In the genomic region with DNA sequence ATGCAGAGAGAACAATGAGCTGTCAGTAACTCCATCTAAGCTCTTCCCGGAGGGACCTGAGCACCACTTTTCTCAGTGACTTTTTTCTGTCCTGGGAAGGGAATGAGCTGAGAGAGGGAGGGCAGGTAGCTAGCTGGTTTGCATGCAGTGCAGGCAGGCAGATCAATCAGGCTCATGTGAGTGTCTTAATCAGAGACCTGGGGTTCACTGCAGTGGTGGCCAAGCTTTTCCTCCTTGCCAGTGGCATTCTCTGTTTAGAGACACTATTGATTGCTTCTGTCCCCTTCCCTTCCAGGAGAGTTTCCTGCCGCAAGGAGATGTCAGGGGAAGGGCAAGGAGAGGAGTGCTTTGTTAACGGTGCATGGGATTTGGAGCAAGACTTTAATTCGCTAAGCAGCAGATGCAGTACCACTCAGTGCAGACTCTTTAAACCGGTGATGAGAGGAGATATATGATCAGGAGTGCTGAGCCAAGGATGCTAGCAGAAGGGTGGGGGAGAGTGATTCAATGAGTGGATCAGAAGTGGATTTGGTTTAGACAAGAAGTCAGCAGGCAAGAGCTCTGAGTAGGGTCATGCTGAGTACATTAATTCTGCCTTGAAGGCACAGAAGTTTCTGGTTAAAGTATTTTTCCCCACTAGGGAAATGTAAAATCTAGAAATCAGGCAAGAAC, we compare ENCODE assay signal across 17 mouse cellular contexts.
DNase-seq lines count a peak whose midpoint lies in the region; ATAC-seq and TF ChIP-seq lines count a peak whose summit lies in the region.
"Had no signal": no experiment of that assay in that cellular context is flagged by ENCODE, and none has a peak within 500 bp of the region (broad histone marks: within the 10 kb centered on the region; RNA-seq: fewer than 3 reads in every experiment).

No protein-coding gene starts in this region.

- no peaks in the 10 kb centered on the region for H3K27me3 ChIP-seq in midbrain, embryonic 11.5 days (ENCODE audit: control insufficient read depth, insufficient read depth, low read length)
- H3K27me3 ChIP-seq in midbrain, embryonic 10.5 days (ENCODE audit: low read depth, poor library complexity, severe bottlenecking), result no peaks in the 10 kb centered on the region
- H3K27me3 ChIP-seq in forebrain, embryonic 14.5 days (replicated peaks; ENCODE audit: control insufficient read depth, insufficient read depth, low read length), result no peaks in the 10 kb centered on the region
- H3K27me3 ChIP-seq in limb, embryonic 14.5 days (ENCODE audit: control insufficient read depth, insufficient read depth, low read length), result no peaks in the 10 kb centered on the region
- no peaks in the 10 kb centered on the region for H3K27me3 ChIP-seq in intestine, postnatal 0 days (replicated peaks; ENCODE audit: control insufficient read depth, insufficient read depth, low read length)
- H3K27me3 ChIP-seq: liver, embryonic 12.5 days; neural tube, embryonic 13.5 days had no signal

- no peak overlapping the region for H3K4me3 ChIP-seq in midbrain, embryonic 11.5 days (ENCODE audit: low read depth, low read length)
- H3K4me3 ChIP-seq in midbrain, embryonic 10.5 days, result no peak overlapping the region
- H3K4me3 ChIP-seq in forebrain, embryonic 14.5 days (ENCODE audit: low read depth, low read length), result no peak overlapping the region
- H3K4me3 ChIP-seq in limb, embryonic 14.5 days (replicated peaks; ENCODE audit: low read length), result no peak overlapping the region
- H3K4me3 ChIP-seq in intestine, postnatal 0 days (ENCODE audit: low read depth, low read length), result no peak overlapping the region
- H3K4me3 ChIP-seq: liver, embryonic 12.5 days; neural tube, embryonic 13.5 days had no signal

- peak; percentile 66; the same call in 1 of the 2 replicates for ATAC-seq in midbrain, embryonic 11.5 days (ENCODE audit: low FRiP score)
- ATAC-seq in forebrain, embryonic 14.5 days, result peak; percentile 42; the same call in 1 of the 2 replicates
- peak; percentile 38; the same call in 1 of the 2 replicates for ATAC-seq in limb, embryonic 14.5 days (ENCODE audit: low FRiP score, low read depth)
- ATAC-seq in intestine, postnatal 0 days, result no peak
- ATAC-seq in megakaryocyte, adult 5-6 weeks (ENCODE audit: poor library complexity, severe bottlenecking), result no peak
- ATAC-seq: intestine, embryonic 16.5 days; liver, embryonic 12.5 days; lung, postnatal 0 days had no signal

- no peak for TF ChIP-seq CTCF in intestine, postnatal 0 days (IDR thresholded peaks at IDR 0.05; ENCODE audit: low read depth)

- DNase-seq in midbrain, embryonic 11.5 days (ENCODE audit: low spot score, missing footprints), result peak; percentile 87
- DNase-seq in midbrain, embryonic 10.5 days (ENCODE audit: low spot score), result no peak
- DNase-seq in forebrain, embryonic 14.5 days (ENCODE audit: low spot score), result peak; percentile 16
- peak; percentile 11 for DNase-seq in limb, embryonic 14.5 days (ENCODE audit: low spot score)
- peak; percentile 10 for DNase-seq in retina, postnatal 1 day
- DNase-seq in lung, postnatal 36 days, result no peak
- DNase-seq: adrenal gland, adult 2 months; cerebellum, adult 2 months; gastrocnemius, postnatal 10 days; kidney, postnatal 25 days; thymus, adult 2 months had no signal

- no peak overlapping the region for H3K9ac ChIP-seq in midbrain, embryonic 11.5 days (ENCODE audit: low read length)
- H3K9ac ChIP-seq in forebrain, embryonic 14.5 days (ENCODE audit: low read length), result no peak overlapping the region
- H3K9ac ChIP-seq in limb, embryonic 14.5 days (ENCODE audit: low read depth, low read length, severe bottlenecking), result no peak overlapping the region
- no peak overlapping the region for H3K9ac ChIP-seq in intestine, postnatal 0 days (ENCODE audit: low read depth, low read length)
- H3K9ac ChIP-seq: liver, embryonic 12.5 days; neural tube, embryonic 13.5 days had no signal

- H3K4me2 ChIP-seq in midbrain, embryonic 11.5 days, result no peak overlapping the region
- H3K4me2 ChIP-seq in forebrain, embryonic 14.5 days (ENCODE audit: low read length), result no peak overlapping the region
- H3K4me2 ChIP-seq in limb, embryonic 14.5 days (replicated peaks; ENCODE audit: low read depth, low read length, severe bottlenecking), result no peak overlapping the region
- no peak overlapping the region for H3K4me2 ChIP-seq in intestine, postnatal 0 days (replicated peaks; ENCODE audit: low read depth)
- H3K4me2 ChIP-seq: liver, embryonic 12.5 days; neural tube, embryonic 13.5 days had no signal

- WGBS in midbrain, embryonic 11.5 days, result 9% methylated on average over 5 of the region's 5 CpGs
- WGBS in midbrain, embryonic 10.5 days, result 6% methylated on average over 5 of the region's 5 CpGs
- 9% methylated on average over 5 of the region's 5 CpGs for WGBS in forebrain, embryonic 14.5 days
- WGBS in limb, embryonic 14.5 days, result 20% methylated on average over 5 of the region's 5 CpGs
- 20% methylated on average over 5 of the region's 5 CpGs for WGBS in intestine, postnatal 0 days

- H3K36me3 ChIP-seq in midbrain, embryonic 11.5 days (ENCODE audit: control insufficient read depth, insufficient read depth, low read length), result no peaks in the 10 kb centered on the region
- H3K36me3 ChIP-seq in midbrain, embryonic 10.5 days, result no peaks in the 10 kb centered on the region
- H3K36me3 ChIP-seq in forebrain, embryonic 14.5 days (ENCODE audit: control insufficient read depth, insufficient read depth, low read length), result no peaks in the 10 kb centered on the region
- no peaks in the 10 kb centered on the region for H3K36me3 ChIP-seq in limb, embryonic 14.5 days (ENCODE audit: control insufficient read depth, insufficient read depth, low read length)
- H3K36me3 ChIP-seq in intestine, postnatal 0 days (ENCODE audit: control insufficient read depth, insufficient read depth), result no peaks in the 10 kb centered on the region
- H3K36me3 ChIP-seq: liver, embryonic 12.5 days; neural tube, embryonic 13.5 days had no signal

- peaks cover 2% of the 10 kb centered on the region; the same call in 1 of the 2 replicates for H3K4me1 ChIP-seq in midbrain, embryonic 11.5 days (ENCODE audit: control insufficient read depth, insufficient read depth, low read length)
- peaks cover 9% of the 10 kb centered on the region for H3K4me1 ChIP-seq in midbrain, embryonic 10.5 days
- no peaks in the 10 kb centered on the region for H3K4me1 ChIP-seq in forebrain, embryonic 14.5 days (ENCODE audit: control insufficient read depth, insufficient read depth, low read length)
- peaks cover 3% of the 10 kb centered on the region for H3K4me1 ChIP-seq in limb, embryonic 14.5 days (ENCODE audit: control insufficient read depth, insufficient read depth, low read length)
- H3K4me1 ChIP-seq in intestine, postnatal 0 days (replicated peaks; ENCODE audit: control insufficient read depth, insufficient read depth, low read length), result no peaks in the 10 kb centered on the region
- H3K4me1 ChIP-seq: liver, embryonic 12.5 days; neural tube, embryonic 13.5 days had no signal

- TF ChIP-seq POLR2A in limb, embryonic 14.5 days (IDR thresholded peaks at IDR 0.05; ENCODE audit: borderline replicate concordance, extremely low read depth, insufficient read depth, insufficient read length), result no peak

- no peaks in the 10 kb centered on the region for H3K9me3 ChIP-seq in midbrain, embryonic 11.5 days (ENCODE audit: control insufficient read depth, low read length)
- no peaks in the 10 kb centered on the region for H3K9me3 ChIP-seq in midbrain, embryonic 10.5 days (replicated peaks)
- no peaks in the 10 kb centered on the region for H3K9me3 ChIP-seq in forebrain, embryonic 14.5 days (replicated peaks; ENCODE audit: control insufficient read depth, low read length)
- H3K9me3 ChIP-seq in limb, embryonic 14.5 days (ENCODE audit: control insufficient read depth, low read length), result no peaks in the 10 kb centered on the region
- H3K9me3 ChIP-seq in intestine, postnatal 0 days (ENCODE audit: control insufficient read depth), result no peaks in the 10 kb centered on the region
- H3K9me3 ChIP-seq: neural tube, embryonic 13.5 days had no signal

- no peak overlapping the region for H3K27ac ChIP-seq in midbrain, embryonic 11.5 days (ENCODE audit: low read depth, low read length)
- no peak overlapping the region for H3K27ac ChIP-seq in midbrain, embryonic 10.5 days (replicated peaks)
- H3K27ac ChIP-seq in forebrain, embryonic 14.5 days (ENCODE audit: low read depth, low read length), result no peak overlapping the region
- H3K27ac ChIP-seq in limb, embryonic 14.5 days (replicated peaks; ENCODE audit: low read depth, low read length), result no peak overlapping the region
- H3K27ac ChIP-seq in intestine, postnatal 0 days (ENCODE audit: low read depth, low read length), result no peak overlapping the region
- H3K27ac ChIP-seq: liver, embryonic 12.5 days; neural tube, embryonic 13.5 days had no signal

Comparison
In these comparisons a context has a peak if more than half of its experiments do, and no peak if none do; other contexts are left out.
1. DNase-seq: peak in midbrain, embryonic 11.5 days (single experiment), forebrain, embryonic 14.5 days (single experiment), limb, embryonic 14.5 days (single experiment) and retina, postnatal 1 day (single experiment); none in midbrain, embryonic 10.5 days (single experiment) and lung, postnatal 36 days (single experiment).
2. ATAC-seq: peak in midbrain, embryonic 11.5 days (single experiment), forebrain, embryonic 14.5 days (single experiment) and limb, embryonic 14.5 days (single experiment); none in intestine, postnatal 0 days (single experiment) and megakaryocyte, adult 5-6 weeks (single experiment).